19 mouse cellular contexts compared by ENCODE assay signal in the genomic region with DNA sequence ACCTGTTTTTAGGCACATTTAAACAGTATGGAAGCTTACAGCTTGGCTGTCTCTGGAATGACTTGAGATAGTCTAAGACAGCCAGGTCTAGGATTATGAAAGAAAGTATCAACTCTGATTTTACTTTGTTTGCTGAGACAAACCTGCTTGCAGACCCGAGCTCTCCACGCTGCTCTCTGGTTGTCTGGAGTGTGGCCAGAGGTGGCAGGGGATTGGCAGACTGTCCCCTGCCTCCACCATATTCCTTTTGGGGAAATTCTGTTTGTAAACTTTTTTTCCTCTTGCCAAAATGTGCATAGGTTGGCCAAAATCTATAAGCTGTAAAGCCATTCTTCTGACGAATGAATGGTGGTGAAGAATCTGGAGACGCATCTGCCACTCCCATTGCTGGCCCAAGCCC.
"Had no signal": no experiment of that assay in that cellular context is flagged by ENCODE, and none has a peak within 500 bp of the region (broad histone marks: within the 10 kb centered on the region; RNA-seq: fewer than 3 reads in every experiment).

No protein-coding gene starts in this region.

- H3K4me1 ChIP-seq: liver, embryonic 13.5 days had no signal

- H3K9me3 ChIP-seq: limb, embryonic 10.5 days; limb, embryonic 13.5 days; liver, embryonic 13.5 days had no signal

- H3K36me3 ChIP-seq: limb, embryonic 10.5 days; limb, embryonic 13.5 days; liver, embryonic 13.5 days had no signal

- H3K4me3 ChIP-seq: layer of hippocampus, adult 2 months; limb, embryonic 10.5 days; limb, embryonic 13.5 days; liver, embryonic 13.5 days had no signal

- H3K9ac ChIP-seq: limb, embryonic 13.5 days; liver, embryonic 13.5 days had no signal

- H3K27ac ChIP-seq: kidney, postnatal 0 days; layer of hippocampus, adult 2 months; limb, embryonic 10.5 days; limb, embryonic 13.5 days; liver, embryonic 13.5 days had no signal

- H3K27me3 ChIP-seq: liver, embryonic 13.5 days had no signal

- DNase-seq: kidney, adult 2 months; kidney, postnatal 25 days; layer of hippocampus, adult 9-11 months; liver, embryonic 13.5 days; lung, adult 2 months; lung, postnatal 14 days; lung, postnatal 4 days; midbrain, embryonic 14.5 days; retina, postnatal 1 day; right cerebral cortex, postnatal 25 days; spleen, adult 18-20 months; thymus, adult 2 months; thymus, postnatal 14 days; thymus, postnatal 4 days had no signal

- H3K4me2 ChIP-seq: limb, embryonic 13.5 days; liver, embryonic 13.5 days; midbrain, embryonic 11.5 days had no signal
